Mouse (Mus musculus) cerebellum, adult 2 months (tissue): ENCODE measurements around the gene Abi3bp. TPM values are rescaled to one million over a fixed set of nuclear protein-coding genes. Genes with fewer than 3 reads are reported as not detected.

Experiments
- DNase-seq, 2 experiments: peaks; one replicate each; pipeline ENCODE4 v3.0.0; 2021
- H3K27ac ChIP-seq: fragments of 200-500 bp; 2 replicates; pipeline ENCODE4 v1.5.1; 2012; ENCODE audit warnings: low read length, control low read depth, inconsistent platforms; ENCODE audit not compliant: insufficient read depth
- H3K27me3 ChIP-seq: fragments of 200-500 bp; 2 replicates; pipeline ENCODE4 v1.6.1; 2012; ENCODE audit warnings: inconsistent platforms, mild to moderate bottlenecking, low read length, moderate library complexity; ENCODE audit not compliant: control insufficient read depth, insufficient read depth
- H3K4me1 ChIP-seq: fragments of 200-500 bp; 2 replicates; pipeline ENCODE4 v1.6.1; 2011; ENCODE audit warnings: low read length; ENCODE audit not compliant: control insufficient read depth, insufficient read depth
- H3K4me3 ChIP-seq: fragments of 200-500 bp; replicated peaks from 2 replicates; pipeline ENCODE3; 2011; ENCODE audit warnings: mild to moderate bottlenecking, low read depth, low read length, control low read depth; ENCODE audit not compliant: insufficient read depth
- CTCF ChIP-seq: fragments of 200-500 bp; IDR thresholded peaks from 2 replicates; pipeline ENCODE4 v1.5.1; 2011; ENCODE audit warnings: low read depth, mild to moderate bottlenecking, control low read depth, low read length, moderate library complexity, borderline replicate concordance; ENCODE audit not compliant: insufficient read depth
- POLR2A ChIP-seq: fragments of 200-500 bp; IDR thresholded peaks from 2 replicates; pipeline ENCODE4 v1.6.1; 2011; ENCODE audit warnings: low read length, control low read depth, borderline replicate concordance; ENCODE audit not compliant: insufficient read depth
- WGBS: fragments of 180-500 bp; shearing (Covaris S2); methylation state at CpG from one replicate; pipeline ENCODE4 v1.1.7; 2018; 5-methylcytosine and 5-hydroxymethylcytosine counted together
- polyA plus RNA-seq: library from polyadenylated mRNA; depleted of rRNA; stranded (reverse); fragments of >200 nt; gene quantifications from 2 replicates; pipeline ENCODE4 v1.2.3, GENCODE M21; 2012

Gene Abi3bp
- polyA plus RNA-seq, 1 experiment: 4.4 TPM

- 83% methylated on average over 10 of the region's 10 CpGs for WGBS
- Histone ChIP-seq H3K4me1 (no peaks in the 10 kb centered on the region), H3K27ac (no peak overlapping the region), H3K4me3 (no peak overlapping the region), H3K27me3 (no peaks in the 10 kb centered on the region)
- DNase-seq: no peak
- no peak for TF ChIP-seq CTCF
- no peak for TF ChIP-seq POLR2A
Measured at GRCm38 (mm10) chr16:56611096-56611867, 133.6 kb downstream of the Abi3bp start.

- WGBS: 95% methylated on average over 3 of the region's 3 CpGs
- Histone ChIP-seq H3K4me1 (no peaks in the 10 kb centered on the region), H3K4me3 (no peak overlapping the region), H3K27me3 (no peaks in the 10 kb centered on the region), H3K27ac (no peak overlapping the region)
- TF ChIP-seq CTCF (no peak), POLR2A (no peak)
- DNase-seq: no peak
Measured at GRCm38 (mm10) chr16:56638544-56638943, 160.9 kb downstream of the Abi3bp start.

- no peak for DNase-seq
- Histone ChIP-seq H3K27ac (no peak overlapping the region), H3K4me3 (no peak overlapping the region), H3K4me1 (no peaks in the 10 kb centered on the region), H3K27me3 (no peaks in the 10 kb centered on the region)
- 2% methylated on average over 2 of the region's 2 CpGs for WGBS
- TF ChIP-seq POLR2A (no peak), CTCF (no peak)
Measured at GRCm38 (mm10) chr16:56645251-56645650, 167.6 kb downstream of the Abi3bp start.

GRCm38 (mm10) chr16:56646382-56647172, 168.9 kb downstream of the Abi3bp start:
- H3K27ac ChIP-seq: no peak overlapping the region
- no peak for DNase-seq
- H3K4me3 ChIP-seq: no peak overlapping the region
- no peak for TF ChIP-seq POLR2A
- no peak for TF ChIP-seq CTCF
- WGBS: 47% methylated on average over 7 of the region's 7 CpGs
- H3K4me1 ChIP-seq: no peaks in the 10 kb centered on the region
- no peaks in the 10 kb centered on the region for H3K27me3 ChIP-seq

GRCm38 (mm10) chr16:56655193-56655910, 177.7 kb downstream of the Abi3bp start:
- Histone ChIP-seq H3K4me1 (no peaks in the 10 kb centered on the region), H3K27ac (no peak overlapping the region), H3K27me3 (no peaks in the 10 kb centered on the region), H3K4me3 (no peak overlapping the region)
- DNase-seq: no peak
- no peak for TF ChIP-seq POLR2A
- 85% methylated on average over 12 of the region's 12 CpGs for WGBS

GRCm38 (mm10) chr16:56658866-56659265, 181.2 kb downstream of the Abi3bp start:
- TF ChIP-seq CTCF (no peak), POLR2A (no peak)
- DNase-seq: no peak
- no peak overlapping the region for H3K27ac ChIP-seq
- H3K4me1 ChIP-seq: no peaks in the 10 kb centered on the region
- H3K27me3 ChIP-seq: no peaks in the 10 kb centered on the region
- H3K4me3 ChIP-seq: no peak overlapping the region

- TF ChIP-seq POLR2A: no peak
- TF ChIP-seq CTCF: no peak
- H3K4me1 ChIP-seq: no peaks in the 10 kb centered on the region
- H3K27ac ChIP-seq: no peak overlapping the region
- no peak for DNase-seq
- H3K4me3 ChIP-seq: no peak overlapping the region
- no peaks in the 10 kb centered on the region for H3K27me3 ChIP-seq
- 84% methylated on average over 5 of the region's 5 CpGs for WGBS
Measured at GRCm38 (mm10) chr16:56669520-56669919, 191.8 kb downstream of the Abi3bp start.

GRCm38 (mm10) chr16:56670941-56671340, 193.3 kb downstream of the Abi3bp start:
- DNase-seq: no peak
- H3K4me3 ChIP-seq: no peak overlapping the region
- TF ChIP-seq POLR2A (no peak), CTCF (no peak)
- H3K27me3 ChIP-seq: no peaks in the 10 kb centered on the region
- H3K27ac ChIP-seq: no peak overlapping the region
- H3K4me1 ChIP-seq: no peaks in the 10 kb centered on the region
- 59% methylated on average over 8 of the region's 8 CpGs for WGBS
